Mouse (Mus musculus) heart, postnatal 0 days (tissue): ENCODE results near the gene Atg101. TPM values are rescaled to one million over a fixed set of nuclear protein-coding genes. Genes with fewer than 3 reads are reported as not detected.

Experiments
- ATAC-seq: fragments of 200-750 bp; cut with Nextera tagmentation; 2 replicates; pipeline ENCODE4 v1.8.0; 2017; ENCODE audit warnings: low read depth, moderate number of reproducible peaks, moderate library complexity; ENCODE audit not compliant: insufficient read depth
- DNase-seq: peaks from one replicate; pipeline ENCODE4 v3.0.0-alpha.2; 2016; ENCODE audit warnings: low spot score
- H3K27ac ChIP-seq: fragments of 300-500 bp; sonication (generic); 2 replicates; pipeline ENCODE4 v1.5.1; 2014; ENCODE audit warnings: low read depth, mild to moderate bottlenecking
- H3K27me3 ChIP-seq: fragments of 300-500 bp; sonication (generic); 2 replicates; pipeline ENCODE4 v1.6.1; 2014; ENCODE audit warnings: low read length, mixed read lengths; ENCODE audit not compliant: control insufficient read depth, insufficient read depth
- H3K36me3 ChIP-seq: fragments of 300-500 bp; sonication (generic); replicated peaks from 2 replicates; pipeline ENCODE4 v1.6.1; 2014; ENCODE audit warnings: low read length, mixed read lengths; ENCODE audit not compliant: control insufficient read depth, insufficient read depth
- H3K4me1 ChIP-seq: fragments of 300-500 bp; sonication (generic); 2 replicates; pipeline ENCODE4 v1.6.1; 2014; ENCODE audit warnings: antibody characterized with exemption; ENCODE audit not compliant: control insufficient read depth, insufficient read depth
- H3K4me2 ChIP-seq: fragments of 300-500 bp; sonication (generic); 2 replicates; pipeline ENCODE4 v1.6.1; 2014; ENCODE audit warnings: low read depth, mild to moderate bottlenecking, low read length, moderate library complexity
- H3K4me3 ChIP-seq: fragments of 300-500 bp; sonication (generic); 2 replicates; pipeline ENCODE4 v1.5.1; 2014; ENCODE audit warnings: low read depth, low read length
- H3K9ac ChIP-seq: fragments of 300-500 bp; sonication (generic); replicated peaks from 2 replicates; pipeline ENCODE4 v1.6.1; 2014; ENCODE audit warnings: low read depth, low read length, mixed read lengths
- H3K9me3 ChIP-seq: fragments of 300-500 bp; sonication (generic); replicated peaks from 2 replicates; pipeline ENCODE4 v1.6.1; 2016; ENCODE audit warnings: low read length; ENCODE audit not compliant: control insufficient read depth
- CTCF ChIP-seq: IDR thresholded peaks from 2 replicates; pipeline ENCODE4 v1.5.1; 2016; ENCODE audit warnings: antibody characterized with exemption, control low read depth, low read depth
- EP300 ChIP-seq: IDR thresholded peaks from 2 replicates; pipeline ENCODE4 v1.6.1; 2016; ENCODE audit warnings: antibody characterized with exemption, low read depth
- WGBS: fragments of 180-500 bp; shearing (Covaris S2); extraction: QIAGEN DNeasy Blood & Tissue Kit; methylation state at CpG from one replicate; pipeline ENCODE4 v1.1.7; 2014; 5-methylcytosine and 5-hydroxymethylcytosine counted together
- polyA plus RNA-seq: library from polyadenylated mRNA; unstranded; fragments of >200 nt; fragmentation: Nextera tagmentation; extraction: Ambion mirVana; gene quantifications from 2 replicates; pipeline ENCODE4 v1.2.1, GENCODE M21; 2015
- total RNA-seq: library from RNA; depleted of rRNA; stranded (reverse); fragments of >200 nt; gene quantifications from 2 replicates; pipeline ENCODE4 v1.2.3, GENCODE M21; 2014; ENCODE audit warnings: low replicate concordance

Gene Atg101
- total and polyA plus RNA-seq, 2 experiments from 2014 or later: 48.6 to 61.6 TPM

GRCm38 (mm10) chr15:101282471-101282870 lies 1.6 kb upstream of the Atg101 start:
- H3K9me3 ChIP-seq: no peaks in the 10 kb centered on the region
- no peak for DNase-seq
- H3K4me2 ChIP-seq: no peak overlapping the region
- ATAC-seq: no peak
- H3K27me3 ChIP-seq: no peaks in the 10 kb centered on the region
- H3K4me3 ChIP-seq: no peak overlapping the region
- peaks cover 12% of the 10 kb centered on the region for H3K36me3 ChIP-seq
- H3K27ac ChIP-seq: no peak overlapping the region
- 59% methylated on average over 5 of the region's 5 CpGs for WGBS
- H3K4me1 ChIP-seq: peaks cover 17% of the 10 kb centered on the region
- no peak overlapping the region; the same call in 1 of the 2 replicates for H3K9ac ChIP-seq
- TF ChIP-seq CTCF (no peak), EP300 (no peak)

GRCm38 (mm10) chr15:101283183-101283910 lies 725 bp upstream of the Atg101 start:
- Histone ChIP-seq H3K4me1 (peaks cover 17% of the 10 kb centered on the region), H3K9me3 (no peaks in the 10 kb centered on the region), H3K27ac (peak overlapping the region; percentile 85), H3K4me3 (peak overlapping the region; percentile 95), H3K36me3 (peaks cover 21% of the 10 kb centered on the region), H3K27me3 (no peaks in the 10 kb centered on the region), H3K9ac (peak overlapping the region; percentile 96), H3K4me2 (peak overlapping the region; percentile 90)
- WGBS: 2% methylated on average over 26 of the region's 26 CpGs
- TF ChIP-seq EP300 (no peak), CTCF (peak; percentile 77)
- ATAC-seq: peak; percentile 59
- peak; percentile 87 for DNase-seq

GRCm38 (mm10) chr15:101286129-101286770 lies 2.2 kb downstream of the Atg101 start:
- 58% methylated on average over 9 of the region's 9 CpGs for WGBS
- peaks cover 11% of the 10 kb centered on the region for H3K4me1 ChIP-seq
- no peak for DNase-seq
- H3K9ac ChIP-seq: no peak overlapping the region
- H3K4me2 ChIP-seq: no peak overlapping the region
- H3K27me3 ChIP-seq: no peaks in the 10 kb centered on the region
- no peak overlapping the region for H3K27ac ChIP-seq
- peak; percentile 58 for TF ChIP-seq CTCF
- no peak for TF ChIP-seq EP300
- H3K4me3 ChIP-seq: no peak overlapping the region
- no peaks in the 10 kb centered on the region for H3K9me3 ChIP-seq
- H3K36me3 ChIP-seq: peaks cover 50% of the 10 kb centered on the region
- no peak for ATAC-seq

GRCm38 (mm10) chr15:101287361-101287760 lies 3.3 kb downstream of the Atg101 start:
- ATAC-seq (no peak), DNase-seq (no peak)
- H3K9ac ChIP-seq: no peak overlapping the region
- H3K4me2 ChIP-seq: no peak overlapping the region
- H3K27me3 ChIP-seq: no peaks in the 10 kb centered on the region
- H3K4me3 ChIP-seq: no peak overlapping the region
- TF ChIP-seq EP300: no peak
- TF ChIP-seq CTCF: no peak
- H3K27ac ChIP-seq: no peak overlapping the region
- H3K36me3 ChIP-seq: peaks cover 56% of the 10 kb centered on the region
- no peaks in the 10 kb centered on the region for H3K9me3 ChIP-seq
- 73% methylated on average over 6 of the region's 6 CpGs for WGBS
- peaks cover 11% of the 10 kb centered on the region for H3K4me1 ChIP-seq

- Histone ChIP-seq H3K4me2 (no peak overlapping the region), H3K27ac (no peak overlapping the region), H3K36me3 (peaks cover 59% of the 10 kb centered on the region), H3K4me3 (no peak overlapping the region), H3K4me1 (peaks cover 8% of the 10 kb centered on the region; the same call in 1 of the 2 replicates), H3K9ac (no peak overlapping the region), H3K9me3 (no peaks in the 10 kb centered on the region), H3K27me3 (no peaks in the 10 kb centered on the region)
- DNase-seq: no peak
- no peak for ATAC-seq
- 91% methylated on average over 15 of the region's 15 CpGs for WGBS
- no peak for TF ChIP-seq CTCF
- no peak for TF ChIP-seq EP300
Measured at GRCm38 (mm10) chr15:101290354-101290753, 6.3 kb downstream of the Atg101 start.
